Comparison of ENCODE assay signal across 8 mouse cellular contexts in the genomic region with DNA sequence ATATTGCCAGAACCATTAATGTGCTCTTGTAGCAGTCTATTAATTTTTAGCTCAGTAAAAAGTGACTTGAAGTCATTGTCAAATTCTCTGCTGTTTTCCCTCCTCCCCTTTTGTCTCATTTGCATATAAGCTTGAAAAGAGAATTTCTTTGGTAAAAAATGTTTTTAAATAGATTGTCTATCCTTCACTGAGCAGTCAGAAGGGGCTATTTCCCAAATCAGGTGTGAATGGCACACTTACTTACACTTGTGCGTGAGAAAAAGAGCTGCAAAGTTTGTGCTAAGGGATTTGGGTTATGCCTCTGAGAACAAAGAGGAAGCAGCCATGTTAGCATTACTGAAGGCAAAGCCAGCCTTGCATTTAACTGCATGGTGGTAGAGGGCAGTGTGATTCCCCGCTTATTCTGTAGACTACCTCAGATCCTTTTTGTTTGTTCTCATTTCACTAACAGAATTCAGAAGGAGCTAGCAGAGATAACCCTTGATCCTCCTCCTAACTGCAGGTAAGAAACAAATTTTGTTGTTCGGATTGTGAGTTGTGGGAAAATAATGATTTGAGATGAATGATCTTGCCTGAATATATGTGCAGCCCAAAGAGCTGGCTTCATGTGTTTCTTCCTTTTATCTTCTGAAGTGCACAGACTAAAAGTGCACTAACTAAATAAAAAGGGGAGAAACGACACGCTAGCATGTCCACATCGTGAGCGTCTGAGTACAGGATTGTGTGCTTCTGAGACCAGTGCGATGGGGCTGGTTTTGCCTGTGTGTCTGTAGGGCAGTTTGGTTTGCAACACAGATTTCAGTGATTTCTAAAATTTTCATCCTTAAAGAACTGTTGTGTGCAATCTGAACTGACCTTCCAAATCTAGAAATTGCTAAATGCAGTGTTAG. TPM values are rescaled to one million over a fixed set of nuclear protein-coding genes. Genes with fewer than 3 reads are reported as not detected.
DNase-seq lines count a peak whose midpoint lies in the region; ATAC-seq and TF ChIP-seq lines count a peak whose summit lies in the region.

No protein-coding gene starts in this region.

- no peaks in the 10 kb centered on the region for H3K27me3 ChIP-seq in stomach, postnatal 0 days (ENCODE audit: control insufficient read depth, insufficient read depth, low read length)

- H3K9me3 ChIP-seq in stomach, postnatal 0 days (ENCODE audit: control insufficient read depth, low read length) = no peaks in the 10 kb centered on the region

- peak overlapping the region; percentile 22; the same call in 1 of the 2 replicates for H3K27ac ChIP-seq in left cerebral cortex, adult 2 months
- peak overlapping the region; percentile 95 for H3K27ac ChIP-seq in layer of hippocampus, adult 2 months
- H3K27ac ChIP-seq in stomach, postnatal 0 days (replicated peaks) = no peak overlapping the region

- peak overlapping the region; percentile 71 for H3K4me3 ChIP-seq in left cerebral cortex, adult 2 months
- peak overlapping the region; percentile 89 for H3K4me3 ChIP-seq in layer of hippocampus, adult 2 months
- peak overlapping the region; percentile 21 for H3K4me3 ChIP-seq in stomach, postnatal 0 days (ENCODE audit: low read depth, low read length)

- peaks cover 10% of the 10 kb centered on the region for H3K4me1 ChIP-seq in stomach, postnatal 0 days (replicated peaks; ENCODE audit: control insufficient read depth, insufficient read depth)

- intact Hi-C loops in left cerebral cortex, adult 2 months (cut with DNase I) = loop anchor here (2.0 to 10.0 kb wide), 3 partner anchors 43 to 763 kb away; a partner anchor contains a TSS

- no peak for ATAC-seq in stomach, postnatal 0 days (ENCODE audit: low FRiP score, low TSS enrichment)

- no peak for DNase-seq in left cerebral cortex, adult 2 months (ENCODE audit: extremely low spot score in 1 of 2, low spot score in 2 of 2)
- no peak for DNase-seq in left cerebral cortex, adult 18-20 months (ENCODE audit: low spot score in 2 of 2)
- peak; percentile 61 to 66 for DNase-seq in cerebellum, postnatal 10 days
- DNase-seq in heart, adult 9 months (ENCODE audit: low spot score in 2 of 2) = peak; percentile 11 to 43
- DNase-seq in layer of hippocampus, adult 2 months (ENCODE audit: low spot score in 2 of 2) = peak in 1 of 2 experiments; percentile 45
- DNase-seq in mesoderm, embryonic 11.5 days (ENCODE audit: low read depth, low spot score) = peak; percentile 47
- DNase-seq in stomach, postnatal 0 days (ENCODE audit: low spot score) = peak; percentile 19
- DNase-seq in adrenal gland, postnatal 4 days (ENCODE audit: low spot score in 2 of 2) = no peak

- peak overlapping the region; percentile 76 for H3K4me2 ChIP-seq in stomach, postnatal 0 days (replicated peaks; ENCODE audit: low read depth)

- 32% methylated on average over 8 of the region's 8 CpGs for WGBS in stomach, postnatal 0 days

- no peak for TF ChIP-seq EP300 in stomach, postnatal 0 days (optimal IDR thresholded peaks at IDR 0.05)

- no peaks in the 10 kb centered on the region for H3K36me3 ChIP-seq in stomach, postnatal 0 days (ENCODE audit: control insufficient read depth, insufficient read depth, low read length)

- peak overlapping the region; percentile 35 for H3K9ac ChIP-seq in stomach, postnatal 0 days (ENCODE audit: low read length)

- peak; percentile 14 for TF ChIP-seq CTCF in left cerebral cortex, adult 2 months (IDR thresholded peaks at IDR 0.05)
- TF ChIP-seq CTCF in layer of hippocampus, adult 2 months (conservative IDR thresholded peaks at IDR 0.05) = peak; percentile 49
- TF ChIP-seq CTCF in stomach, postnatal 0 days (IDR thresholded peaks at IDR 0.05; ENCODE audit: low read depth) = peak; percentile 54

RNA-seq across cellular contexts. Expression of a gene that starts 4.3 kb away (rescaled TPM):
- 100 to 1,000 TPM; 103 to 104 TPM for total RNA-seq in left cerebral cortex, adult 2 months (2021)
- 100 to 1,000 TPM; 103 to 106 TPM for total RNA-seq in left cerebral cortex, adult 18-20 months (2021)
- 100 to 1,000 TPM; 104 to 106 TPM for total RNA-seq in layer of hippocampus, adult 2 months (2021)
- 54.0 and 55.6 TPM in 2 replicates for polyA plus RNA-seq in stomach, postnatal 0 days (2015; fragmentation: Nextera tagmentation; extraction: Ambion mirVana)
- total RNA-seq in adrenal gland, postnatal 4 days (2021) = 10 to 100 TPM; 82.4 to 87.2 TPM

Comparison
In these comparisons a context has a peak if more than half of its experiments do, and no peak if none do; other contexts are left out.
1. DNase-seq: peak in cerebellum, postnatal 10 days (2 of 2), heart, adult 9 months (2 of 2), mesoderm, embryonic 11.5 days (single experiment) and stomach, postnatal 0 days (single experiment); none in left cerebral cortex, adult 2 months (0 of 2), left cerebral cortex, adult 18-20 months (0 of 2) and adrenal gland, postnatal 4 days (0 of 2).
2. H3K4me3 ChIP-seq: peak in every context shown above with its lines; median percentile 89 in layer of hippocampus, adult 2 months; 71 in left cerebral cortex, adult 2 months; 21 in stomach, postnatal 0 days.
3. Peak in every context shown above with its lines, with median percentiles within 50 percentile points of each other: CTCF ChIP-seq.